Mouse (Mus musculus) heart, adult 2 months (tissue): ENCODE results near the gene Gm45208.
"Not testable (repeated sequence)": the region's sequence is repeated elsewhere in the genome, so short reads cannot be mapped to it uniquely, and the experiment has no call there.

ENCODE experiments used
- EP300 ChIP-seq: fragments of 200-500 bp; IDR thresholded peaks from 2 replicates; pipeline ENCODE4 v1.6.1; 2011; ENCODE audit warnings: low read depth, low read length, control low read depth; ENCODE audit not compliant: insufficient read depth
- POLR2A ChIP-seq: fragments of 200-500 bp; IDR thresholded peaks from 2 replicates; pipeline ENCODE4 v1.6.1; 2011; ENCODE audit warnings: mild to moderate bottlenecking, low read depth, low read length, control low read depth; ENCODE audit not compliant: insufficient read depth

DNA sequence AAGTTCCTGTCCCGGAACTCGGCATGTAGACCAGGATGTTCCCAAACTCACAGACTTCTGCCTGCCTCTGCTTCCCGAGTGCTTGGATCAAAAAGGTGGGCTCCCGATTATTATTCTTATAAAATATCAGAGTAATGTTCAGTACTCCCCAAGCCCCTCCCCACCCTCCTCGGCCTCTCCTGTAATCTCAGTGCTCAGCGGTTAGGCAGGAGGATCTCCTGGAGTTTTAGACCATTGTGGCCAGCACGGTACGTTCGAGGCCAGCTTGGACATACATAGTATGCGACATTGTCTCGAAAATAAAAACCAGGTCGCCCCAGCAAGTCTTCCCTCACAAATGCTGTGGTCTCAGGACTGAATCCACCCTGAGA is 8.3 kb upstream of the Gm45208 start:
- not testable (repeated sequence) for TF ChIP-seq EP300, POLR2A
